Mouse (Mus musculus): ENCODE data around the gene Fam180a. TPM values are rescaled to one million over a fixed set of nuclear protein-coding genes. Genes with fewer than 3 reads are reported as not detected.

Fam180a gene
- polyA plus RNA-seq, 1 experiment from 2014 or later, result not detected

DNA sequence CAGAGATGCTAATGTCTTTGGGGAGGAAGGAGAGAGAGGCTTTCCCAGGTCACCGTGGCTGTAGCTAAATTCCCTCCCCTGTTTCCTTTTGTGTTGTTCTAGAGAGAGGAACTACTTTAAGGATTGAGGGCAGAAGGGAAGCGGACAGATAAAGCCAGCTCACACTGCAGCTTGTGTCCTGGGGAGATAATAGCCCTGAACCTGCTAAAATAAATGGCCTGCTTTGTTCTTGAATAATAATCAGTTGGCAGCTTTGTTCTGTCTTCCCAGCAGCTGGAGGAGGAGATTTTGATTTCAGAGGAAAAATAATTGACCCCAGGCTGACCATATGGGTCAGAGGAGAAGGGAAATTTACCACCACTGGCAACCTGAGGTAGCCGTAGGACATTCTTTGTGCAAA lies 12.7 kb upstream of the Fam180a start:
- Histone ChIP-seq H3K4me3 (no peak overlapping the region), H3K4me1 (no peaks in the 10 kb centered on the region), H3K9ac (no peak overlapping the region), H3K4me2 (replicated peaks) (no peak overlapping the region), H3K27ac (no peak overlapping the region), H3K27me3 (no peaks in the 10 kb centered on the region), H3K9me3 (0 out of 2 replicates have a peak, but pooled peaks cover 2% of the 10 kb centered on the region), H3K36me3 (no peaks in the 10 kb centered on the region)
- WGBS, result 13% methylated on average over 3 of the region's 3 CpGs
- no peak for ATAC-seq (ENCODE audit: insufficient number of reproducible peaks, insufficient read depth, low FRiP score, low TSS enrichment)

DNA sequence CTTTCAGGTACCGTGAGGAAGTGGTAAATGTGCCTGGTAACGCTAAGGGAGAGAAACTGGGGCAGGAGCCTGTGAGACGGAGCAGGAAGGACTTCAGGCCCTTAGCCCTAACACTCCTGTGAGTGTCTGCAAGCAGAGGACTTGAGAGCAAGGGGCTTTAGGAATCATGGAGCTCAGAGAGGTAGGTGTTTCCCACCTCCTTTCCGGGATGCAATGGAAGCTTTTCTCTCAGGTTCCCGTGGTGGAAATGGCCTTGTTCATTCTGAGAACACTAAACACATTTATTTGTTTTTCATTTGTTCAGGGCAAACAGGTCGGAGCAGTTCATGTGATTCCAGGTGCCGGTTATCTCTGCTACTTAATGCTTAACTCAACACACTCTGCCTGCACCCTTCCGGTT lies 11.9 kb upstream of the Fam180a start:
- Histone ChIP-seq H3K9ac (no peak overlapping the region), H3K27me3 (no peaks in the 10 kb centered on the region), H3K36me3 (no peaks in the 10 kb centered on the region), H3K4me3 (no peak overlapping the region), H3K4me2 (replicated peaks) (no peak overlapping the region), H3K9me3 (0 out of 2 replicates have a peak, but pooled peaks cover 2% of the 10 kb centered on the region), H3K4me1 (no peaks in the 10 kb centered on the region), H3K27ac (no peak overlapping the region)
- ATAC-seq (ENCODE audit: insufficient number of reproducible peaks, insufficient read depth, low FRiP score, low TSS enrichment), result no peak
- 70% methylated on average over 8 of the region's 8 CpGs for WGBS

DNA sequence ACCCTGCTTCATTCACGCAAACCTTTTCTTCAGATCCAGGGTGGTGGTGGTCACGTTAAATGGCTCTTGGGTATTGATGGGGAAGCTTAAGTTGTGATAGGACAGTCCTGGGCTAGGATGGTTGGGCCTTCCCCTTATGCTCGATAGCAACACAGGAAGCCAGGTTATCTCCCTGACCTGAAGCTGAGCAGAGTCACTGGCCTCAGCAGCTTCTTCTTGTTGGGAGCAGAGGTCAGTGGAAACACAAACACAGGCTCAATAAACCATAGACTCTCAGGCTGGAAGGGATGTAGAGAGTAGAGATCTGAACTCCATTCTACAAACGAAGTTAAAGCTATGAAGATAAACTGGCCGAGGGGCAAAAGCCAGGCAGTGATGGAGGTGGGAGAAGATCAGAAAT lies 9.5 kb upstream of the Fam180a start:
- Histone ChIP-seq H3K4me1 (peaks cover 5% of the 10 kb centered on the region; the same call in 1 of the 2 replicates), H3K4me2 (replicated peaks) (no peak overlapping the region), H3K36me3 (no peaks in the 10 kb centered on the region), H3K27me3 (no peaks in the 10 kb centered on the region), H3K9me3 (0 out of 2 replicates have a peak, but pooled peaks cover 2% of the 10 kb centered on the region), H3K4me3 (no peak overlapping the region), H3K9ac (no peak overlapping the region), H3K27ac (no peak overlapping the region)
- WGBS, result 61% methylated on average over 5 of the region's 5 CpGs
- ATAC-seq (ENCODE audit: insufficient number of reproducible peaks, insufficient read depth, low FRiP score, low TSS enrichment), result no peak

DNA sequence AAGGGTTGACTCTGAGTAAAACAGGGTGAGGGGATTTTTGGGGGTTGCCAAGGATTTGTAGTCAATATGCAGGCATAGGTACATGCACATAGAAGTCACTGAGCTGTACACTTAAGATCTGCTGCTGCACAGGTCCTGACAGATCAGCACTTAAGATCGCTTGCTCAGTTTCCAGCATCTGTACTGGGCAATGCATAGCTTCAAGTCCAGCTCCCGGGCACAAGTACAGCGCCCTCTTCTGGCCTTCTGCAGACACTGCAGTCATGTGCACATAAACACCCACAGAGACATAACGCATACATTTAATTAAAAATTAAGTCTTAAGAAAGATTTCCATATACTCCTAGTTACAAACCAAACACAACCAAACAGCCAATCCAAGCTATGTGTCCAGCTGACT lies 8.3 kb upstream of the Fam180a start:
- ATAC-seq (ENCODE audit: insufficient number of reproducible peaks, insufficient read depth, low FRiP score, low TSS enrichment), result no peak
- H3K4me1 ChIP-seq, result peaks cover 5% of the 10 kb centered on the region; the same call in 1 of the 2 replicates

DNA sequence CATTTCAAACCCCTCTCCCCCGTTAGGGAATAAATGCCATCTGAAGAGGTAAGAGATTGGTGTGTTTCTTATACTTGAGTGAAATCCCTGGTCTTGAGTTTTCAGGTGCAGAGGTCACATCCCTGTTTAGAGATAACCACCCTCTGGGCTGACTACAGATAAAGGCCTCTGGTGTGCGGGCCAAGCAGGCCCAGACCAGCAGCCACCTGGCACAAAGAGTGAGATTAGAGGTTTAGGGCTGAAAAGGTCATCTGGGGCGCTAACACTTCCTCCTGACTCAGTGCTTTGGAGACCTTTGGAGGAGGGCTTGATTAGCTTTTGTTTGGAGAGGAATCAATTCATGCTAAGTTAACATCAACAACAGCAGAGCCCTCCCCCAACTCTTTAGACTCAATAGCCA lies 7.7 kb upstream of the Fam180a start:
- Histone ChIP-seq H3K9ac (no peak overlapping the region), H3K4me1 (peaks cover 5% of the 10 kb centered on the region; the same call in 1 of the 2 replicates), H3K27me3 (no peaks in the 10 kb centered on the region), H3K4me2 (replicated peaks) (no peak overlapping the region), H3K9me3 (0 out of 2 replicates have a peak, but pooled peaks cover 2% of the 10 kb centered on the region), H3K27ac (no peak overlapping the region), H3K4me3 (no peak overlapping the region), H3K36me3 (no peaks in the 10 kb centered on the region)
- ATAC-seq (ENCODE audit: insufficient number of reproducible peaks, insufficient read depth, low FRiP score, low TSS enrichment), result no peak
- 43% methylated on average over 3 of the region's 3 CpGs for WGBS

More for the DNA sequence above, 8.3 kb upstream of the Fam180a start:
- Histone ChIP-seq H3K4me3 (no peak overlapping the region), H3K9me3 (0 out of 2 replicates have a peak, but pooled peaks cover 2% of the 10 kb centered on the region), H3K27ac (no peak overlapping the region), H3K27me3 (no peaks in the 10 kb centered on the region), H3K36me3 (no peaks in the 10 kb centered on the region), H3K4me2 (replicated peaks) (no peak overlapping the region), H3K9ac (no peak overlapping the region)
- 72% methylated on average over 4 of the region's 4 CpGs for WGBS

DNA sequence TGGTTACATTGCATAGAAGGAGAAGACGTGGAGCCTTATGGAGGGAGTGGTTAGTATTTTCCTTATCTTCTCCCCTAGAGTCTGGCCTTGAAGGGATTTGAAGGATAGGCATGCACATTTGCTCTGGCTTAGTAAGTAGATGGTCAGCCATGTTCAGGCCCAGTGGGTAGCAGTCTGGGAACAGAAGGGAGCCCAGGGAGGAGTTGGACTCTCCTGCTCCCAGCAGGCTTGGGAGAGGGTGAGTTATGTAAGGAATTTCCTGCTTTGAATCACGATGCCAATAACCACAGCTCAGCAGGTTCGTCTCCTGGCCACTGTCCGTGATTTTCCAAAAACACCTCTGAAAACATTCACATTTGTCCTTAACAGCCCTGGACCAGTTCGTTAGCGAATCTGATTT lies 4.9 kb upstream of the Fam180a start:
- Histone ChIP-seq H3K9me3 (0 out of 2 replicates have a peak, but pooled peaks cover 2% of the 10 kb centered on the region), H3K4me2 (replicated peaks) (no peak overlapping the region), H3K9ac (no peak overlapping the region), H3K27ac (no peak overlapping the region), H3K36me3 (no peaks in the 10 kb centered on the region), H3K27me3 (no peaks in the 10 kb centered on the region), H3K4me3 (no peak overlapping the region), H3K4me1 (peaks cover 9% of the 10 kb centered on the region; the same call in 1 of the 2 replicates)
- no peak for ATAC-seq (ENCODE audit: insufficient number of reproducible peaks, insufficient read depth, low FRiP score, low TSS enrichment)
- WGBS, result 40% methylated on average over 6 of the region's 6 CpGs

DNA sequence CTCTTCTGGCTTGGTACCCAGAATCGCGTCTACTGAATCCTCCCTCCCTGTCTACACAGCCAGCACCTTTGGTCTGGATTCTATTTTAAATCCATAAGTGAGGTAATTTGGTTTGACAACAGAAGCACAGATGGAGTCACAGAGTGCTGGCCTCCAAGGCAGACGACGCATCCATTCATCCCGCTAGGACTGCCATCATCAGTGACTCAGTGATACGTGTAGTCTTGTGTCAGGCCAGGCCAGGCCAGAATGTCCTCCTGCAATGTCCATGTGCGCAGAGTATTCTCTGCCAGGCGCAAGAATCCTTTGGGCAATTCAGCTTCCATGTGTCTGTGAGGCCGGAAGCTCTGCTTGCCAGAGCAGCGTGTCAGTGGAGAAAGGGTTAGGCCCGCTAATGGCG lies 4.0 kb upstream of the Fam180a start:
- no peak overlapping the region for H3K4me3 ChIP-seq
- H3K4me2 ChIP-seq (replicated peaks), result no peak overlapping the region
- no peaks in the 10 kb centered on the region for H3K27me3 ChIP-seq
- ATAC-seq (ENCODE audit: insufficient number of reproducible peaks, insufficient read depth, low FRiP score, low TSS enrichment), result no peak
- no peak overlapping the region for H3K9ac ChIP-seq
- peaks cover 12% of the 10 kb centered on the region; the same call in 1 of the 2 replicates for H3K4me1 ChIP-seq
- H3K9me3 ChIP-seq, result 0 out of 2 replicates have a peak, but pooled peaks cover 2% of the 10 kb centered on the region
- no peaks in the 10 kb centered on the region for H3K36me3 ChIP-seq
- no peak overlapping the region for H3K27ac ChIP-seq
- WGBS, result 93% methylated on average over 12 of the region's 12 CpGs

DNA sequence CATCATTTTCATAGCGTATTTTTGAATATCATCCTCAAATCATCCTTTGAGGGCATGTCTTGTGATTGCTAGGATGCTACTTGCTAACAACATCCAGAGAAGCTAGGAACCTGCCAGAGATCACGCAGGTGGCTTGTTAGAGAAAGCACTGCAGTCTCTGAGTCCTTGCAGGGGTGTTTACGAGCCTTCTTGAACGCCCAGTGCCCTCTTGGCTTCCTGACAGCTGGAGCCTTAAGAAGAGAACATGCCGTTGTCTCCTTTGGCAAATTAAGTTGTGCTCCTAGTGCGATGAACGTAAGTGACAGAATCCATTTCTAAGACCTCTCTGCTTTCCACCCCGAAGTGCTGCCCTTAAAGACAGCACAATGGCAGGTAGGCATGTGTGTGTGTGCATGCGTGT lies 1.6 kb downstream of the Fam180a start:
- no peaks in the 10 kb centered on the region for H3K9me3 ChIP-seq
- H3K4me2 ChIP-seq (replicated peaks), result no peak overlapping the region
- no peaks in the 10 kb centered on the region for H3K36me3 ChIP-seq
- no peaks in the 10 kb centered on the region for H3K27me3 ChIP-seq
- no peak for ATAC-seq (ENCODE audit: insufficient number of reproducible peaks, insufficient read depth, low FRiP score, low TSS enrichment)
- H3K4me3 ChIP-seq, result no peak overlapping the region
- no peak overlapping the region for H3K27ac ChIP-seq
- 82% methylated on average over 9 of the region's 9 CpGs for WGBS
- 0 out of 2 replicates have a peak, but pooled peaks cover 6% of the 10 kb centered on the region for H3K4me1 ChIP-seq
- no peak overlapping the region for H3K9ac ChIP-seq

DNA sequence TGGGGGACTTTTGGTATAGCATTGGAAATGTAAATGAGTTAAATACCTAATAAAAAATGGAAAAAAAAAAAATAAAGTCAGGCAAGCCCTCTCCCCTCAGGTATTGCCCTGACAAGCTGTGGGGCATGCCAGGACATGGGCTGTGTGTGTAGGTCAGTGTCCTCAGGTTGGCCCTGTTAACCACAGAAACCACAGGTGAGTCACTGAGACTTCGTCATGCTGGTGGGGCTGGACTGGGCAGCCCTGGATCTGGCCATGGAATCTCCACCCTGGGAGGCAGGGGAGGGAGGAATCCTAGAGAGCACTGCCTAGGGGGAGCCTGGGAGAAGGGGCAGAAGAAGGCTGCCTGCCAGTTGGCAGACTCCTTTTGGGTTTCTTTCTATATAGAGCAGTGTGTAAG lies 2.9 kb downstream of the Fam180a start:
- no peak overlapping the region for H3K9ac ChIP-seq
- no peaks in the 10 kb centered on the region for H3K27me3 ChIP-seq
- no peaks in the 10 kb centered on the region for H3K36me3 ChIP-seq
- no peak overlapping the region for H3K27ac ChIP-seq
- H3K4me1 ChIP-seq, result 0 out of 2 replicates have a peak, but pooled peaks cover 6% of the 10 kb centered on the region
- no peaks in the 10 kb centered on the region for H3K9me3 ChIP-seq
- H3K4me3 ChIP-seq, result no peak overlapping the region
- H3K4me2 ChIP-seq (replicated peaks), result no peak overlapping the region
- WGBS, result 88% methylated on average over 1 of the region's 1 CpGs
- no peak for ATAC-seq (ENCODE audit: insufficient number of reproducible peaks, insufficient read depth, low FRiP score, low TSS enrichment)

DNA sequence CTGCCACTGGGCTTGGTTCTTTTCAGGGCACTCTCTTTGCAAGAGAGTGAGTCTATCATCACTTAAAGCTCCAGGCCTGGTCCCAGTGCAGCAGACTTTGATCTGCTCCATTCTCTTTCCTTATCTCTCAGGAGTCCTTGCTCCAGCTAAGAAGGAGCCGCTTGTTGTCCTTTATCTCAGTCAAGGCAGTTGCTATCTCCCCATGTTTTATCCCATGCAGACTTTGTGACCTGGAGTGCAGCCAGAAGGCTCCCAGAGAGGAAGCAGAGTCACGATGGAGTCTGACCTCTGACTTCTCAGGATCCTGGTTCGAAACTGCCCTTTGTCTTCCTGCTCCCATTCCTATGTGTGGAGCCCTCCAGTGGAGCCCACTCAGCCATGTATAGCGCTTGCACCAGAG lies 4.8 kb downstream of the Fam180a start:
- Histone ChIP-seq H3K9me3 (no peaks in the 10 kb centered on the region), H3K27me3 (no peaks in the 10 kb centered on the region), H3K9ac (no peak overlapping the region), H3K4me3 (no peak overlapping the region), H3K4me1 (0 out of 2 replicates have a peak, but pooled peaks cover 3% of the 10 kb centered on the region), H3K27ac (no peak overlapping the region), H3K36me3 (no peaks in the 10 kb centered on the region), H3K4me2 (replicated peaks) (no peak overlapping the region)
- ATAC-seq (ENCODE audit: insufficient number of reproducible peaks, insufficient read depth, low FRiP score, low TSS enrichment), result no peak
- WGBS, result 72% methylated on average over 4 of the region's 4 CpGs

DNA sequence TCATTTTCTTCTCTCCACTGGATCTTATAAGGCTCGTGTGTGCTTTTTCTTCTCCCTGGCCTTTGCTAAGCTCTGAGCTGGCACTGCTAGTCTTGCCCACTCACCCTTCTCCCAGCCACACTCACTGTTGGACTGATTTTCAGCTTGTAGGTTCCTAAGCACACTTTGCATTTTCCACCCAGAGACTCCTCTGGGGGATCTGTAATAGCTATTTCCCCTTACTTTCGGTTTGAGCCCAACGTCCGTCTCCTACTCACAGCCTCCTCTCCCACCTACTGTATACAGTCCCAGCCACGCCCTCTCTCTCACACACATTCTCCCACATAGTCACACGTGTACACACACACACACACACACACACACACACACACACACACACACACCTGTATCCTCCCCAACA lies 6.1 kb downstream of the Fam180a start:
- Histone ChIP-seq H3K4me1 (no peaks in the 10 kb centered on the region), H3K9me3 (no peaks in the 10 kb centered on the region), H3K27me3 (no peaks in the 10 kb centered on the region), H3K9ac (no peak overlapping the region), H3K36me3 (no peaks in the 10 kb centered on the region), H3K4me2 (replicated peaks) (no peak overlapping the region), H3K4me3 (no peak overlapping the region), H3K27ac (no peak overlapping the region)
- ATAC-seq (ENCODE audit: insufficient number of reproducible peaks, insufficient read depth, low FRiP score, low TSS enrichment), result no peak
- WGBS, result 85% methylated on average over 6 of the region's 6 CpGs

DNA sequence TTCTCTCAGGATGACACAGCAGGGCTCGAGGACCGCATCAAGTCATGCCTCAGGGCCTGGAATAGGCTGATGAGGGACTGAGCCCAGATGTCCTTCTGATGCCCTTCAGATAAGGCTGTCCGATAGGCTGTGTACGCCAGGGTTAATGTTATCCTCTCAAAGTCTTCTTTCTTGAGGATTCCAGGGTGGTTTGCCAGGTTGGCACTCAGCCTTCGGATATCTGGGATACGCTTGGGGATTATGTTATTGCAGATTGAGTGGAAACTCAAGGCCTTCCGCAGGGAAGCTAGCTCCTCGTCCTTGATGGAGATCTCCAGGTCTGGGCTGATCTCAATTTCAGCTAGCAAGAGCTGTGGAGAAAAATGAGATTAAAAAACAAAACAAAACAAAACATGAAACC lies 12.4 kb downstream of the Fam180a start:
- Histone ChIP-seq H3K4me1 (no peaks in the 10 kb centered on the region), H3K27me3 (no peaks in the 10 kb centered on the region), H3K36me3 (no peaks in the 10 kb centered on the region), H3K4me2 (replicated peaks) (no peak overlapping the region), H3K9ac (no peak overlapping the region), H3K4me3 (no peak overlapping the region), H3K9me3 (no peaks in the 10 kb centered on the region), H3K27ac (no peak overlapping the region)
- WGBS, result 87% methylated on average over 8 of the region's 8 CpGs
- no peak for ATAC-seq (ENCODE audit: insufficient number of reproducible peaks, insufficient read depth, low FRiP score, low TSS enrichment)

DNA sequence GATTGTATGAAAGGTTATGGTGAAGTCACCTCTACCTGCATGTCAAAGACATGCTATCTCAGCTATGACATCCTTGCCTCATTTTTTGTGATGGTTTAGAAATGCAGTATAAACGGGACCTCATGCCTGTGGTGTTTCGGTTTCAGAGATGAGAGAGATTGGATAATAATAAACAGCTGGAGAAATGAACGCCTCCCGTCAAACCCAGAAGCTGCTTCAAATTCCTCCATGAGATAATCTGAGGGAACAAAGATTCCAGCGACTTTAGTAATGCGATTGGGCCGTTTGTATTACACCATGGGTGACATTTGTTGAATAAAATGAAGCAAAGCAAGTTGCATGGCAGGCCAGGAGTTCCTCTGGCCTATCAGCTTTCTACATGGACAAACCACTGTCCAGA lies 16.5 kb downstream of the Fam180a start:
- Histone ChIP-seq H3K4me2 (replicated peaks) (no peak overlapping the region), H3K4me3 (no peak overlapping the region)
- 32% methylated on average over 7 of the region's 7 CpGs for WGBS

More for the DNA sequence above, 16.5 kb downstream of the Fam180a start:
- Histone ChIP-seq H3K9ac (no peak overlapping the region), H3K9me3 (no peaks in the 10 kb centered on the region), H3K4me1 (no peaks in the 10 kb centered on the region), H3K36me3 (no peaks in the 10 kb centered on the region), H3K27ac (no peak overlapping the region), H3K27me3 (no peaks in the 10 kb centered on the region)
- ATAC-seq (ENCODE audit: insufficient number of reproducible peaks, insufficient read depth, low FRiP score, low TSS enrichment), result no peak
